Mouse (Mus musculus): ENCODE measurements around the gene Ybey.
A peak's percentile ranks its signal among the peaks of the same experiment; 100 is the strongest.

Gene Ybey

DNA sequence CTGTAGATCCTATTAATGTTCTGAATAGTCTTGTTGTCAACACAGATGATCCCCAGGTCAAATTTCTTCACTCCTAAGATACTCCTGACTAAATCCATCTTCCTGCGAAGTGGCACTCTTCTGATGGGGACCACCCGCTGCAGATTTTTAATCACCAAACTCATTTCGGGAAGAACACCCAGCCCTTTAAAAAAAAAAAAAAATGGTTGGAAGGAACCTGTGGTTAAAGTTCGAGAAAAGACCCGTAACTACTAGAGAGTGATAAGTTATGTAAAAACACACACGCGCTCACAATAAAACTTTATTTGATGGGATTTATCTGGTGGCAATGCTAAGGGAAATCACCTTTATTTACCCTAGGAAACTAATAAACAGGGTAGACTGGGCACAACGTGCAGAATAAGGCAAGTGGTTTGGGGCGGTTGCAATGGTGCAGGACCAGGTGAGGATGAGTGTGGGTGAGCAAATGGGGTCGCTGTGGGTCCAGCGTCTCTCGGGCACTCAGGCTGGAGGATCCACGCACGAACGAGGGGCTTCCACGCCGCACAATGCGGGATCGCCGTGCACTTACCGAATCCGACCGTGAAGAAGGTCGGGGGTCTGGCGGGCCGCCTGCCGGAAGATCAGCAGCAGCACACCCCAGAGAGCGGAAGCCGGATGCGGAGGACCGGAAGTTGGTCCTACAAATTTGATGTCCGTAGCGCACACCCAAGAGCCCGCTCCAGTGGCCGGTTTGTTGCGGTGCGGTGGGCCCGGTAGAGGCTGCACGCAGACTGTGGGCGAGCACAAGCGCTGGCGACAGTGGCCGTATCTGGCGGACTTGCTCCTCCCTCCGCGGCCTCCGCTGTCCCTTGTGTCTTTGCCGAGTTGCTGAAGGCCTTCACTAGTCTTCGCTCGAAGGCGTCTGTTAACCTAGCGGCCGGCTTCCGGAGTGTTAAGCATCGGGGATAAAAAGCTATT, at the start of gene Ybey, which contains the start of gene Mcm3ap:
TSS of gene Ybey (minus strand) at position 912 of the 960 bp plus-strand sequence.
TSS of gene Mcm3ap (plus strand) at position 725 of the 960 bp plus-strand sequence.
- peak; percentile 83 to 87 for DNase-seq (ENCODE audit: low spot score in 2 of 2)

DNA sequence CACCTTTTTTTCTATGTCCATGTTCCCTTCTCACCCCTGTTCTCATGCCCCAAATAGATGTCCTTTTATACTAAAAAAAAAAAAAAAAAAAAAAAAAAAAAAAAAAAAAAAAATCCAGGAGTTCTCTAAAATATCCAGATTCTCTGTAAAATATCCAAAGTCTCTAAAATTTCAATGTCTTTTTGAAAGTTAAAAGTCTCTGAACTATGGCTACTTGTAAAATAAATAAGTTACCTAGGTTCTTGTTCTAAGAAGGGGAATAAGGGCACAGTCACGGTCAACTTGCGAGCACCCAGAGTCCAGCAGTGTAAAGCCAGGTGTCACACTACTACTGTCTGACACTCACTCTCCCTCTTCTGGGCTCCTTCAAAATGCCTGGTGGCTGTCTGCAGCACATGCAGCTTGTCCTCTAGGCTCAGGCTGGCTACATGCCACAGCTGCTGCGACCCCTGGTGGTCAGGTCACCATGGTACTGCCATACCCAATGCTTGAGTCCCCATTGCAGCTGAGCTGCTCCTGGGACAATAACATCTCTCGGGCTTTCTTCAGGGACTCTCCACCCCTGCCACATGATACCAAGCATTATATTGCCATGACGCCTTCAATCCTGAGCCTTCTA, 44.2 kb upstream of the Ybey start:
- DNase-seq (ENCODE audit: low spot score in 2 of 2), result peak; percentile 72 to 89

DNA sequence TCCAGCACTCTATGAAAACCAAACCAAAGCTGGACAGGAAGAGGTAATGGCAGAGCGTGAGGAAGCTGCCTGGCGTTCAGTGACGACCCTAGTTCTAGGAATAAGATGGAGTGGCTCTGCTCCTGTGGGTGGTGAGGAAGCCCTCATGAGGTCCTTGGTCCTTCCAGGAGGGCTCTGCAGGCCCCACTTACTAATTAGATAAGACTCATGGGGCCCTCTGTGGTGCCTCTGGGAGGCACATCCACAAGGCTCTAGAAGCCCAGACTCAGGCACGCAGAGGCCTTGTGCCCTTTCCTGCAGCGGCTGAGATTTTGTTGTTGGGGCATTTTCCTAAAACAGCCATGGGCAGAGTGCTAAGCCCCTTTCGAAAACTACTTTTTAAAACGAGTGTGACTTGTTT, 37.0 kb upstream of the Ybey start:
- DNase-seq (ENCODE audit: low spot score in 2 of 2), result peak; percentile 14 to 52

DNA sequence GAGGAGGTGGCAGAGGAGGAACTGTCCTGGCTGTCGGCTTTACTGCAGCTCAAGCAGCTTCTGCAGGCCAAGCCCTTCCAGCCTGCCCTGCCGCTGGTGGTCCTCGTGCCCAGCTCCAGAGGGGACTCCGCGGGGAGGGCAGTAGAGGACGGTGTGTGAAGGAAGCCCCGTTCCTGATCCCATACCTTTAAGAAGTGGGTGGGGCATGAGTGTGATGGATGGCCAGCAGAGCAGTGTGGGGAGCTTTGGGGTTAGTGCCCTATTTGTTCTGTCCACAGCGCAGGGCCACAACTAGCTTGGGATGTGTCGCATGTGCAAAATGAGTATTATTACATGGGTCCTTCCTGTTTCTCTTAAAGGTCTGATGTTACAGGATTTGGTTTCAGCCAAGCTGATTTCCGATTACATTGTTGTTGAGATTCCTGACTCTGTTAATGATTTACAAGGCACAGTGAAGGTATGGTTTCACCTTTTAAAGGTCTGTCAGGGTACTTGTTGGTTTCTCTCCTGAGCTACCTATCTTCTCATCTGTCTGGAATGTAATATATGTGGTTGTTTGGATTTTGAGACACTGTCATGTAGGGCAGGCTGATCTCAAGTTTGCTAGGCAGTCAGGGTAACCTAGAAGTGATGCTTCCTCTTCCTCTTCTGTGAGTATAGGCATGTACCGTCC, 35.5 kb upstream of the Ybey start:
- DNase-seq (ENCODE audit: low spot score in 2 of 2), result peak in 1 of 2 experiments; percentile 16

DNA sequence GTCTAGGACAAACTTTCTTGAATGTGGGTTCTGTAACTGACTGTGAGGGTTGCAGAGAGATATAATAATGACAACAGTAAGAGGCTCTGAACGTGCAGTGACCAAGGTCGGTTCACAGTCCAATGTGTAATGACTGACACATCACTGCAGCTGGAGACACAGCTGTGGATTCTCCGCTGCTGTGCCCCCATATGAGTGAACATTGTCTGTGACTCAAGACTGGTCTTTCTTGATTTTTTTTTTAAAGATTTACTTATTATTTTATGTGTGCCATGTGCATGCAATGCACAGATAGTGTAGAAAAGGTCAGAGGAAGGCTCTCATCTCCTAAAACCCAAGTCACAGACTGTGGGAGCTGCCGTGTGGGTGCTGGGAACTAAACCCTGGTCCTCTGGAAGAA, 28.6 kb upstream of the Ybey start:
- no peak for DNase-seq (ENCODE audit: low spot score in 2 of 2)

DNA sequence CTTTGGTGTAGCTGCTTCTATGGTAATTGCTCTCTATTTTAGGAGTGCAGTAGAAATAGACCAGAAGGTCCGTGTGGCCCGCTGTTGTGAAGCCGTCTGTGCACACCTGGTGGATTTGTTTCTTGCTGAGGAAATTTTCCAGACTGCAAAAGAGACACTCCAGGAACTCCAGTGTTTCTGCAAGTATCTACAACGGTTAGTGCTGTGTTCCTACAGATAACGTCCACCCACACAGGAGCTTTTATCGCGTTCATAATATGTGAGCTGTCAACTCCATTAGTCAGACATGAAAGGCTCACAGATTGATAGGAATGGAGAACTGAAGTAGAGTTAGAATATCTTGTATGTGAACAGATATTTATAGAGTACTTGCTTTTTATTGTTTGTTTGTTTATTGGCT, 27.5 kb upstream of the Ybey start:
- DNase-seq (ENCODE audit: low spot score in 2 of 2), result no peak

DNA sequence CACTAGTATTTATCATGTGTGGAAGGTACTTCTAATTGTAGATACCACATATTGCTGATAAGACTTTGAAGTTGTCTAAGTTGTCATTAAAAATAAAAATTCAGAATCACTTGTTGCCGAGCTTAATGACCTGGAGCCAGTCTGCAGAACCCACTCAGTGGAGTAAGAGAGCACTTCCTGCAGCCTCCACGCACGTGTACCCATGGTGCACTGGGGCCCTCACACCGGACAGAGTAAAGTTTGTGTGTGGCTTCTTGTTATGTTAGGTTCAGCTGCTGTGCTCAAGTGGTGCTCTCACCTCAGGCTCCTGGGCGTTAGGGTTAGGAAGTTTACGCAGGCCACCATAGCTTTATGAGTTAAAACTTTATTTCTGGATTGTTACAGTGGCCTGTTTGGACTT, 26.6 kb upstream of the Ybey start:
- no peak for DNase-seq (ENCODE audit: low spot score in 2 of 2)

DNA sequence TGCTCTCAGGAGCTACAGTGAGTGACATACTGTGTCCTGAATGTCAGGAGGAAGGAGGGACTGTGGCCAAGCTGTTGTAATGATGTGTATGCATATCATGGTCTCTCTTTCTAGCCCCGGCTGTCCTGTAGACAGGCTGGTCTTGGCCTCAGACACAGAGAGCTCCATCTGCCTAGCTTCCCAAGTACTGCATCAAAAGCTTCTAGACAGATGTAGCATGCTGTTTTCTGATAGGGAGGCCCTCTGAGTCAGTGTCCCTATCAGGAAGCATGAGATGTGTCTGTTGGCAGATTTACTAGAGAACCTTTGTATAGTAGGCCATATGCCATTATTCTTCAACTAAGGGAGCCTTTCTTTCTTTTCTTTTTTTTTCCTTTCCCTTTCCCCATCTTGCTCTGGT, 24.6 kb upstream of the Ybey start:
- DNase-seq (ENCODE audit: low spot score in 2 of 2), result no peak

DNA sequence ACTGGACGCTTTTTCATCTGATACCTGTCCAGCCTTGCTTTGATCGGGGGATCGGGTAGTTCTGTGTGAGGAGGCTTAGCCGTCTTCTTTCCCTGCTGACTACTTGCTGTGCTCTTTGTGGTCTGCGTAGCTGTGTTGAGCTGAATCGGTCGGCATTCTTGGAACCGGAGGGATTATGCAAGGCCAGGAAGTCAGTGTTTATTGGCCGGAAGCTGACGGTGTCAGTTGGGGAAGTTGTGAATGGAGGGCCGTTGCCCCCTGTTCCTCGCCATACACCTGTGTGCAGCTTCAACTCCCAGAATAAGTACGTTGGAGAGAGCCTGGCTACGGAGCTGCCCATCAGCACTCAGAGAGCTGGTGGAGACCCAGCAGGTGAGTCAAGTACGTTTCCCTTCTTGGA, 20.3 kb upstream of the Ybey start:
- no peak for DNase-seq (ENCODE audit: low spot score in 2 of 2)

DNA sequence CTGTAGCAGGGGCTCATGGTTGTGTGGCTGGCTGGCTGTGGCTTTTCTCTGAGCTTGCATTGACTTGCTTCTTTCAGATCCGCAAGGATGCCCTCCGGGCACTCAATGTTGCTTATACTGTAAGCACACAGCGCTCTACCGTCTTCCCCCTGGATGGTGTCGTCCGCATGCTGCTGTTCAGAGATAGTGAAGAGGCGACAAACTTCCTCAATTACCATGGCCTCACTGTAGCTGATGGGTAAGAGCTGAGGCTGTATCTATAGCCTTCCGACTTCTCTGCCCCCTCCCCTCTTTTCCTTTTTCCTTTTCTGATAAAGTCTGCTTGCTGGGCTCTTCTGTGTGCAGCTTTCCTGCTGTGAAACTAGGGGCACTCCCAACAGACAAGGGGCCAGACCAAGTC, 19.4 kb upstream of the Ybey start:
- DNase-seq (ENCODE audit: low spot score in 2 of 2), result no peak

DNA sequence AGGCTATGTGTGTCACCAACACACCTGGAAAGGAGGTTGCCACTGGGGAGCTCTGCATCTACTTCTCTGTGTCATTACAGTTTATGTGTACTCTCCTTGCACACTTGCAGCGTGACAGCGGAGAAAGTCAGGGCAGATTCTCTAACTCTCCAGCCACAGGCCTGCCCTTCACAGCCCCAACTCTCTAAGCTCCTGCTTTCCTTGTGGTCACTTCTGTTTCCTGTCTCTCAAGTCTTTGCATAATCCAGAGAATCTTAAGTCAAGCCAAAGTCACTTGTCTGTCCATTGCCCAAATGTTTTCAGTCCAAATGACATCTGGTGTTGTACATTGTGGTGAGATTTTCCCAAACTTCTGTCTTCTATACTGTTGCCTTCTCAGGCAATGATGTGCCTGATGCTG, 17.4 kb upstream of the Ybey start:
- DNase-seq (ENCODE audit: low spot score in 2 of 2), result no peak

DNA sequence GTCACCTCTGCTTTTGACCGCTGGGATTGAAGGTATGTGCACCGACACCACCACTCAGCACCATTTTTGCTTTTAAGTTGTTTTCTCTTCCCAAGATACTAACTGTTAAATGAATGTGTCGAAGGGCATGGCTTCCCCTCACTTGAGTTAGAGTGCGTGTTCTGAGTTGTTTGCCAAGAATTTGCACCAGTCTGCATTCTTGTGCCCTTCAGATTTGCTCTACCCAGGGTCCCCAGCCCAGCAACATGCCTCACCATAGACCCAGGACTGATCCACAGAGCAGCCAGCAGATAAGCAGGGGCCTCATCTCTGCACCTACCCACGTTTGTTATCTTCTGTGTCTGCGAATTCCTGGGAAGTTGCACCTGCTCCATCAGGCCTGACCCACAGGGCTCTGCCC, 12.6 kb upstream of the Ybey start:
- DNase-seq (ENCODE audit: low spot score in 2 of 2), result no peak

DNA sequence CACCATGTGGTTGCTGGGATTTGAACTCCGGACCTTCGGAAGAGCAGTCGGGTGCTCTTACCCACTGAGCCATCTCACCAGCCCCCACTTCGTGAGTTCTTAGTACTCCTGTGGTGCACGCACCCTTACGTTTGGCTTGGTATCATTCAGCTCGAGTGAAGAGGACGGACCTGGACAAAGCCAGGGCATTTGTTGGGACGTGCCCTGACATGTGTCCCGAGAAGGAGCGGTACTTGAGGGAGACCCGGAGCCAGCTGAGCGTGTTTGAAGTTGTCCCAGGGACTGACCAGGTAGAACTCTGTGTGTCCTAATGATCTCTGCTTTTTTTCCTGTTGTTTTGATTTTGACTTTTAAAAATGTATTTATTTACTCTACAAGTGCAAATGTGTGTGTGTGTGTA, 11.9 kb upstream of the Ybey start:
- no peak for DNase-seq (ENCODE audit: low spot score in 2 of 2)

DNA sequence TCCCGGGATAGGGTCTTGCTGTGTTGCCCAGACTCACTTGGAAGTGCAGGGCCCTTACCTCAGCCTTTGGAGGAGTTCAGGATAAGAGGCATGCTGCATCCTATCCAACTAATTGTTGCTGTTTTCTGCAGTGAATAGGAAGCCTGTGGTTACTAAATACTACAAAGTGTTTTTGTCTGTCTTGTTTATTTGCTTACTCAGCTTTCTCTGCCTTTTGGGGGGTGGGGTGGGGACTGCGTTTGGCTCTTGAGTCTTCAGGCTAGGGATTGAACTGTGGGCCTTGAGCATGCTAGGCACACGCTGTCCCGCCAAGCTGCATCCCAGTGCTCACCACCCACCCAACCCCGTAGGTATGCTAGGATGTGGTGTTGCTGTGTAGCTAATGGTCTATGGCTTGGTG, 4.8 kb upstream of the Ybey start:
- no peak for DNase-seq (ENCODE audit: low spot score in 2 of 2)

DNA sequence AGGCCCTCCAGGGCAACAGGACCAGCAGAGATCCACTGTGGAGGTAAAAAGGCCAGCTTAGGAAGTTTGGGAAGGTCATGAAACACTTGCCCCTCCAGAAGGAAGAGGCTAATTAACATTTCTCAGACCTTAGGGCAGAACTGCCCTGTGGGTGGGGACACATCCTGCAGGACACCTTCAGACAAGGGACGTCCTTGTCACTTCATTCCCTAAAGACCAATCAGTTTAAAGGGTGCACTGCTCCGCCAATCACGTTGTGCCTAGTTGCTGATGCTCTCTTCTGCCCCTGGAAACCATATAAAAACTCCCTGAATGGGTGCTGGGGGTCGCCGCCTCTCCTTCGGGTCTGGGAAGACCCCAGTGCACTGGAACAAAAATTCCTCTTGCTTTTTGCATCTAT, 6.2 kb downstream of the Ybey start:
- DNase-seq (ENCODE audit: low spot score in 2 of 2), result no peak

DNA sequence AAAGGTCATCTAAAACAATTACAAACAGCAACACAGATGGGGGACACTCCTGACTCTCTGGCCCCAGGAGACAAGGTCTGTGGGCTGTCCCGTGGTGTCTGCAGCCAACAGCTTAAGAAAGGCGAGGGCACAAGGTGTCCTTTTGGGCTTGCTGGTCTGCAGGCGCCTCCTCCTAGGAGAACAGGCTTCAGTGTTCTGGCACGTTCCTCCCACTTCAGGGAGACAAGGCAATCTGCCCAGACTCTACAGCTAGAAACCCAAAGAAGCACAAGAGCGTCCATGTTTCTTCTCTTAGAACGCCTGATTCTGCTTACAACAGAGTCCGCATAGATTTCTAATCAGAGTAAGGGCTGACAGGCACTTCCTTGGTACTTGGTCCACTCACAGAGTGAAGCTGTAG, 6.6 kb downstream of the Ybey start:
- DNase-seq (ENCODE audit: low spot score in 2 of 2), result no peak

DNA sequence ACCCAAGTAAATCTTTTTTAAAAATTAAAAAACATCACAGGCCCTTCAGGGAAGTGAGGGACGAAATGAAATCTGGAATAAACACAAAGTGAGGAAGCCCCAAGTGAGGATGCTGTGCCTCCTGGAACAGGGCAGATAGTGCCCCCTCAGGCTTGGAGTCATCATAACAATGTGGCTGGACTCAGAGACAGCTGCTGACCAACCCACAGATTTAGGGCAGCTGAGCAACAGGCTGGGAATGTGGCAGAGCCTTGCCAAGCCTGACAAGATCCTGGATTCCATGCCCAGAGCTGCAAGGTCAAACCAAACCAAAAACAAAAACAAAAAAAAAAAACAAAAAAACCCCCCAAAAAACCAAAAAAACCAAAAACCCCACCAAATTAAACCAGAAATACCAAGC, 7.7 kb downstream of the Ybey start:
- DNase-seq (ENCODE audit: low spot score in 2 of 2), result no peak

DNA sequence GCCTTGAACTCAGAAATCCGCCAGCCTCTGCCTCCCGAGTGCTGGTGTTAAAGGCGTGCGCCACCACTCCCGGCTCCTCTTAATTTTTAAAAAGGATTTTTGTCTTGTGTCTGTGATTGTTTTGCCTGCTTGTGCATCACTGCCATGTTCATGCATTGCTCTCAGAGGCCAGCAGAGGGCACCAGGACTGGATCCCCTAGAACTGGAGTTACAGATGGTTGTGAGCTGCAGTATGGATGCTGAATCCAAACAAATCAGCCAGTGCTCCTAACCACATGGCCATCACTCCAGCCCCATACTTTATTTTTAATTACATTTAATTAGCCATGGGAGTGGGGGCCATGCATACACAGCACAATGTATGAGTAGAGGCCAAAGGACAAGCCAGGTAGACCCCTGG, 13.6 kb downstream of the Ybey start:
- no peak for DNase-seq (ENCODE audit: low spot score in 2 of 2)

DNA sequence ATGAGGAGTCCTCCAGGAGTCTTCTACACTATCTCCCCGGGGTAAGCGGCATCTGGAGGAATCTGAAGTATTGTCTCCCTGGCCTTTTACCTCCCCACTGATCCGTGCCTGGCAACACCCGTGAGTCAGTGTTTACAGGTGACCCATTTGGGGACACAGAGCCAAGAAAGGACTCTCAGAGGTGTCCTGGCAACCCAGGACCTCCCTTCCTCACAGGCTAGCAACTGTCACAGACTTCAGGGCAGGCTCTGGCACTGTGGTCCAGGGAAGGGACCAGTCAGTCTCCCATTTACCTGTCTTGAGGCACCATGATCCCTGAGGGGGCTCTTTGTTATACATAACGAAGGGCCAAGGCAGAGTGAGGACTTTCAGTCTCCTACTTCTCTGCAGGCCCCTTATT, 20.1 kb downstream of the Ybey start, which contains the start of gene 2610028H24Rik:
TSS of gene 2610028H24Rik (plus strand) at position 231 of the 400 bp plus-strand sequence.
- DNase-seq (ENCODE audit: low spot score in 2 of 2), result no peak

DNA sequence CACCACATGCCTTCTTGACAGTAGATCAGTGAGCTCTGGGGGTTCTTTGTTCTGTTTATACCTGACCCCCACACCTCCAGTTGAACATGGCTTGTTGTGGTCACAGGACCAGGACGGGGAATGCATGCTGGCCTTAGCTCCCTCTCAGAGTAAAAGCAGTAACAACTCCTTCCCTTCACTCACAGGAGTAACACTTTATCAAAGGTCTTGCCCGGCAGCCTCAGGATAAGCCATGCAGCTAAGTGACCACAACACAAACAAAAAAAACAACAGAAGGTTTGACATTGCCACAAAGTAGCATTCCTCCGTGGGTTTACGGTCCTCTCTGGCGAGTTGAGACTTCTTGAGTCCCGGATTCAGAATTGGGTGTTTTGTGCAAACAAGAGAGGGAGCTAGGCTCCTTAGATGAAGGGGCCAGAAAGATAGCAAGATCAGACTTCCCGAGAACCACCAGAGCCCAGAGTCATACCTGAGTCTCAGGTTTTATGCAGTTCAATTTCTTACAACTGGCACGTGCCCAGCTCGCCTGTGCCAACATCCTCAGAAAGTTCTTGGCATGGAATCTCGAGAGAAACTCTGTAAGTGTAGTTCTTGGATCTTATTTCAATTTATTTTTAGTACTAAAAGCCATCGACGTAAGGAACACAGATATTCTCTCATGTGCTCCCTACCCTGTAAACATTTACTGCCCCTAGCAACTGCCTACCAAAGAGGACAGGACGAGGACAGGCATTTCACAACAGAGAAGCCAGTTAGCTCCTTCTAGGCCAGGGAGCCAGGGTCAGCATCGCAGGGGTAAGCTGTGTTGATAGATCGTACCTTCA, 21.3 kb downstream of the Ybey start:
- no peak for DNase-seq (ENCODE audit: low spot score in 2 of 2)

DNA sequence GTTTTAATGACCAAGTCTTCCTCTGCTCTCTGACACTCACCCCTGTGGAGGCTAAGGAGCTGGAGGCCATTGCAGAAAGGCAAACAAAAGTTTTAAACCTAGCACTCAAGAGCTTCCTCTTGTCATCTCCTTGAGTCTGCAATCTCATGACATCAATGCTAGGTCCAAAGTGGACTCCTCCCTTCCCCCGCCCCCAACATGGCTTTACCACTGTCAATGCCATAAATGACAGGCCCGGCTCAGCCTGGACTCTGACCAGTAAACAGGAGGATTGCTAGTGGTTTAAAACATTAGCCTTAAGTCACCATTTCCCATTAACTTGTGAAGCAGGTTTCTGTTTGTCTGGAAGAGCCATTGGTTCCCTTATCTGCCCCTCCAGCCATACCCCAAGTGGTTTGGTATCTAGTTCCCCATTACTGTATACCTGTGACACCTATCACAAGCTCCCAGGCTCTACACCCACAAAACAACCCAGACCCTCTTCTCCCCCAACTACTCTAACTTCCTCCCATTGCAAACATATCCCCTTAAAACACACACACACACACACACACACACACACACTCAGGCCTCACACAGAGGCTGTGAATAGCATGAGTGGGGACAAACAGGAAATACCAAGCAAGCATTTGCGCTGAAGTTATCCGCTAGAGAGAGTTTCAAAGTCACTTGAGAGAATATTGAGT, 22.8 kb downstream of the Ybey start:
- no peak for DNase-seq (ENCODE audit: low spot score in 2 of 2)

Measured in urinary bladder, postnatal 4 days (tissue).